Mouse (Mus musculus) liver, postnatal 0 days (tissue): ENCODE data around the gene Fzr1.

Experiments
- CTCF ChIP-seq: sonication (generic); IDR thresholded peaks from 2 replicates; pipeline ENCODE4 v1.5.1; 2016; ENCODE audit warnings: antibody characterized with exemption, low read depth
- EP300 ChIP-seq: IDR thresholded peaks from 2 replicates; pipeline ENCODE4 v1.6.1; 2016; ENCODE audit warnings: antibody characterized with exemption, low read depth, mild to moderate bottlenecking

DNA sequence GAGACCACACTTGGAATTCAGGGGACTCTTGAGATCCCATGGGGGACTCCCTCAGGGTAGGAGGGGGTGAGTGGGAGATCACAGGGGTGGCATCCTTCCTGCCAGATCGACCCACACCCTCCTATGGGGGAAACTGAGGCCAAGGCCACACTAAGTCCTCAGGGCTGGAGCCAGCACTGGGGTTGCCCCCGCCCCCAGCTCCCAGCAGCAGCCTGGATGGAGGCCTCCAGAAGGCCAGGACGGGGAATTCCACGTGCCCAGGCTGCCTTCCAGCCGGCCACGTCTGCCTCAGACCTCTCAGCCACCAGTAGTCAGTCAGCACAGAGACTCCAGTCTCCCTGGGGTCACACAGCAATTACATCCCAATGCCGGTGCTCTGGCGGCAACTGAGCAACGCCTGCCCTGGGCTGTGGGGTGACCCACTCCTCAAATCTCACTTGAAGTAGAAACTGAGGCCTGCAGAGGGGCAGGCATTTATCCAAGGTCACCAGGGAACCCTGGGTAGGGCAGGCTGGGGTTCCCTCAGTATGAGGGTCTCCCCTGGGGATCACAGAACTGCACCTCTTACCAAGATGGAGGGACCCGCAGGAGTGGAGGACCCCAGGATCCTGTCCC lies 47.0 kb upstream of the Fzr1 start:
- TF ChIP-seq CTCF (no peak), EP300 (no peak)
